Mouse (Mus musculus): ENCODE data around the gene Tiam1. TPM values are rescaled to one million over a fixed set of nuclear protein-coding genes. Genes with fewer than 3 reads are reported as not detected.

Tiam1 gene
- polyA plus RNA-seq, 1 experiment = 1.8 TPM

DNA sequence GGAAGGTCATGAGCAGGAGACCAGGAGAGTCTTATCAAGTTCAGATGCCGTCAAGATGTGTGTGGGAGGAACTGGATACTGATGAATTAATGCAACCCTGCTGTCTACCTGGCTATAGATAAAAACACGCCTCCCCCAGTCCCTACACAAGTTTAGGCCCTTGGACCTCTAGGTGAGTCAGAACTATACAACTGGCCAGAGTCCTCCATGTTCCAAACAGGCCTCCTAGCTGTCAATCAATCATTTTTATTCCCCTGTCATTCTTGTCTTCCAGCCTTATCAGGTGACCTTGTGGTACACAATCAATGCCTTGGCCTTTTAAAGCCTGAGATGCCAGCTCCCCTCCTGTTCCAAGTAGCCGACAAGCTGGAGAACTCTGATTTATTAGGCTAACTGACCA, 363.9 kb downstream of the Tiam1 start:
- TF ChIP-seq CTCF (IDR thresholded peaks at IDR 0.05; ENCODE audit: extremely low read depth, insufficient read length, insufficient replicate concordance, low read depth, low read length) = no peak
- no peak for TF ChIP-seq POLR2A (IDR thresholded peaks at IDR 0.05; ENCODE audit: low read depth, low read length)
- WGBS = 50% methylated on average over 3 of the region's 3 CpGs

DNA sequence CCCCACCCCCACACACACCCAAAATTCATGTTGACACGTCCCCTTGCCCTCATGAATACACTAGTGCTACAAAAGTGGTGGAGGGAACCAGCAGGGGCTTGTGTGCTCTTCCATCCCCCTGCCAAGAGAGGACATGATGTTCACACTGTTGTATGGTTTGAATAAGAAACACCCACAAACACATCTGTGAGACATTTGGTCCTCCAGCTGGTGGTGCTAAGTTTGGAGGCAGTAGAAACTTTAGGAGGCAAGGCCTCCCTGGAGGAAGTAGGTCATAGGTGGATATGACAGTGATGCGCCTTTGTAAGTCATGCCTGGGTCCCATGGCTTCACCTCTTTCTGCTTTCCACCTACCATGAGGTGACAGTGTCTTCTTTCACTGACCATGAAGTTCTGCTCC, 366.1 kb downstream of the Tiam1 start:
- Histone ChIP-seq H3K4me3 (ENCODE audit: low read depth, low read length) (no peak overlapping the region), H3K27ac (ENCODE audit: insufficient read depth, low read depth, low read length) (no peak overlapping the region), H3K36me3 (ENCODE audit: control insufficient read depth, insufficient read depth, low read length) (no peaks in the 10 kb centered on the region), H3K4me1 (ENCODE audit: control insufficient read depth, insufficient read depth, insufficient read length, low read length) (peaks cover 2% of the 10 kb centered on the region; the same call in 1 of the 2 replicates), H3K27me3 (ENCODE audit: control insufficient read depth, insufficient read depth, low read length) (no peaks in the 10 kb centered on the region)
- 82% methylated on average over 2 of the region's 2 CpGs for WGBS
- TF ChIP-seq POLR2A (IDR thresholded peaks at IDR 0.05; ENCODE audit: low read depth, low read length) = no peak
- no peak for TF ChIP-seq CTCF (IDR thresholded peaks at IDR 0.05; ENCODE audit: extremely low read depth, insufficient read length, insufficient replicate concordance, low read depth, low read length)

More for the DNA sequence above, 363.9 kb downstream of the Tiam1 start:
- Histone ChIP-seq H3K27ac (ENCODE audit: insufficient read depth, low read depth, low read length) (no peak overlapping the region), H3K27me3 (ENCODE audit: control insufficient read depth, insufficient read depth, low read length) (no peaks in the 10 kb centered on the region), H3K36me3 (ENCODE audit: control insufficient read depth, insufficient read depth, low read length) (no peaks in the 10 kb centered on the region), H3K4me1 (ENCODE audit: control insufficient read depth, insufficient read depth, insufficient read length, low read length) (no peaks in the 10 kb centered on the region), H3K4me3 (ENCODE audit: low read depth, low read length) (no peak overlapping the region)

DNA sequence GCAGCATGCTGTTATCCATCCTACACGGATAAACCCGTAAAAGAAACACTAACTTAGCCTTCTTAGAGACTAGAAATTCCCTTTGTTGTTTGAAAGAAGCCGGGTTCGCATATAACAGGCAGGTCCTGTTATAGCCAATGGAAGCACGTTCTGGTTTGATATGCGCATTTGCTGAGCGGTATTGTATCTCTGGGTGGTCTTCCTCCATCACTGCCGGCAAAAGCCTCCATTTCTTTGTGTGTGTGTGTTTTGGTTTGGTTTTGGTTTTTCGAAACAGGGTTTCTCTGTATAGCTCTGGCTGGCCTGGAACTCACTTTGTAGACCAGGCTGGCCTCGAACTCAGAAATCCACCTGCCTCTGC, 369.0 kb downstream of the Tiam1 start:
- Histone ChIP-seq H3K27me3 (ENCODE audit: control insufficient read depth, insufficient read depth, low read length) (no peaks in the 10 kb centered on the region), H3K27ac (ENCODE audit: insufficient read depth, low read depth, low read length) (no peak overlapping the region), H3K4me3 (ENCODE audit: low read depth, low read length) (no peak overlapping the region), H3K36me3 (ENCODE audit: control insufficient read depth, insufficient read depth, low read length) (no peaks in the 10 kb centered on the region), H3K4me1 (ENCODE audit: control insufficient read depth, insufficient read depth, insufficient read length, low read length) (peaks cover 2% of the 10 kb centered on the region; the same call in 1 of the 2 replicates)
- TF ChIP-seq CTCF (IDR thresholded peaks at IDR 0.05; ENCODE audit: extremely low read depth, insufficient read length, insufficient replicate concordance, low read depth, low read length) (no peak), POLR2A (IDR thresholded peaks at IDR 0.05; ENCODE audit: low read depth, low read length) (no peak)
- 40% methylated on average over 10 of the region's 10 CpGs for WGBS

GRCm38 (mm10) chr16:89773657-89774552, 369.7 kb downstream of the Tiam1 start:
- peaks cover 2% of the 10 kb centered on the region; the same call in 1 of the 2 replicates for H3K4me1 ChIP-seq (ENCODE audit: control insufficient read depth, insufficient read depth, insufficient read length, low read length)
- no peaks in the 10 kb centered on the region for H3K36me3 ChIP-seq (ENCODE audit: control insufficient read depth, insufficient read depth, low read length)
- H3K27ac ChIP-seq (ENCODE audit: insufficient read depth, low read depth, low read length) = no peak overlapping the region
- TF ChIP-seq POLR2A (IDR thresholded peaks at IDR 0.05; ENCODE audit: low read depth, low read length) (no peak), CTCF (IDR thresholded peaks at IDR 0.05; ENCODE audit: extremely low read depth, insufficient read length, insufficient replicate concordance, low read depth, low read length) (peak; percentile 89; the same call in 1 of the 2 replicates)
- peak overlapping the region; percentile 54 for H3K4me3 ChIP-seq (ENCODE audit: low read depth, low read length)
- WGBS = 10% methylated on average over 30 of the region's 30 CpGs
- no peaks in the 10 kb centered on the region for H3K27me3 ChIP-seq (ENCODE audit: control insufficient read depth, insufficient read depth, low read length)

DNA sequence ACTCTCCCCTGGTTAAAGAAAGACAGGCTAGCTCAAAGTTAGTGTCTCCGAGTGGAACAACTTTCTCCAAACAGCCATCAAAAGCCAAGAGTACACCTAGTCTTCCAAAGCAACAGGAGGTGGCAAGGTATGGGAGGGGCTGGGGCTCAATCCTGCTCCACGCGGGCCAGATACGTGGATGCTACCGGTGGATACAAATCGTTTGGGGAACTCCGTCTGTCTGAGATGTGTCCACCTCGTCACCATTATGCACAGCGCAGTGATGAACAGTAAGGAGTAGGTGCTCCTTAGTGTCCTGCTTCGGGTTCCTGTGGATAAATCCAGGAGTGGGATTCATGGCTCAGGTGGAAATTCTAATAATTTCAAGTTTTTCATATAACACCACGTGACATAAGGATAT, 377.6 kb downstream of the Tiam1 start:
- no peak overlapping the region for H3K4me3 ChIP-seq (ENCODE audit: low read depth, low read length)
- no peak for TF ChIP-seq POLR2A (IDR thresholded peaks at IDR 0.05; ENCODE audit: low read depth, low read length)
- H3K27ac ChIP-seq (ENCODE audit: insufficient read depth, low read depth, low read length) = no peak overlapping the region
- no peaks in the 10 kb centered on the region for H3K4me1 ChIP-seq (ENCODE audit: control insufficient read depth, insufficient read depth, insufficient read length, low read length)
- H3K36me3 ChIP-seq (ENCODE audit: control insufficient read depth, insufficient read depth, low read length) = no peaks in the 10 kb centered on the region
- 81% methylated on average over 11 of the region's 11 CpGs for WGBS
- no peaks in the 10 kb centered on the region for H3K27me3 ChIP-seq (ENCODE audit: control insufficient read depth, insufficient read depth, low read length)

DNA sequence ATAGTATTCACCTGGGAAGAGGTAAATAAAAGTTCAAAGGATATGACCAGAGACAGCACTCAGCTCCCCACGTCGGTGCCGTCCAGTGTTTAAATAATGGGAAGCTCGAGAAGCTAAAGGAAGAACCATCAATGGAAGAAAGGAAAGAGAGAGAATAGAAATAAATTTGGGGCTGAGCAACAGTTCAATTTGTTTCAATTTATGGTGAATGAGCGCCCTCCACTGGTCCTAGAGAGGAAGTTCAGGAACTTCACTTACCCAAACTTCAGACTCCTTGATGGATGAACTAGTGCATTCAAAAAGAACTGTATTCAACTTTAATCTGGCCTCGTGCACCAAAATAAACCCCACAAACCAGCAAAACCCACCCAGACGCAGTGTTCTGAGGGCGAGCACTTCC, 378.1 kb downstream of the Tiam1 start:
- Histone ChIP-seq H3K27me3 (ENCODE audit: control insufficient read depth, insufficient read depth, low read length) (no peaks in the 10 kb centered on the region), H3K36me3 (ENCODE audit: control insufficient read depth, insufficient read depth, low read length) (no peaks in the 10 kb centered on the region), H3K27ac (ENCODE audit: insufficient read depth, low read depth, low read length) (no peak overlapping the region), H3K4me3 (ENCODE audit: low read depth, low read length) (no peak overlapping the region), H3K4me1 (ENCODE audit: control insufficient read depth, insufficient read depth, insufficient read length, low read length) (no peaks in the 10 kb centered on the region)
- TF ChIP-seq POLR2A (IDR thresholded peaks at IDR 0.05; ENCODE audit: low read depth, low read length) (no peak), CTCF (IDR thresholded peaks at IDR 0.05; ENCODE audit: extremely low read depth, insufficient read length, insufficient replicate concordance, low read depth, low read length) (no peak)
- 17% methylated on average over 8 of the region's 8 CpGs for WGBS

GRCm38 (mm10) chr16:89763812-89764211, 379.8 kb downstream of the Tiam1 start:
- Histone ChIP-seq H3K4me3 (ENCODE audit: low read depth, low read length) (no peak overlapping the region), H3K27ac (ENCODE audit: insufficient read depth, low read depth, low read length) (no peak overlapping the region), H3K4me1 (ENCODE audit: control insufficient read depth, insufficient read depth, insufficient read length, low read length) (no peaks in the 10 kb centered on the region), H3K36me3 (ENCODE audit: control insufficient read depth, insufficient read depth, low read length) (no peaks in the 10 kb centered on the region), H3K27me3 (ENCODE audit: control insufficient read depth, insufficient read depth, low read length) (no peaks in the 10 kb centered on the region)
- TF ChIP-seq POLR2A (IDR thresholded peaks at IDR 0.05; ENCODE audit: low read depth, low read length) = no peak
- no peak for TF ChIP-seq CTCF (IDR thresholded peaks at IDR 0.05; ENCODE audit: extremely low read depth, insufficient read length, insufficient replicate concordance, low read depth, low read length)
- 68% methylated on average over 2 of the region's 2 CpGs for WGBS

Data from small intestine, adult 2 months (tissue).